In genomic region chr11:69983377-69983776, GRCm38 (mm10) we compare ENCODE assay signal across 9 mouse cellular contexts. TPM values are rescaled to one million over a fixed set of nuclear protein-coding genes. Genes with fewer than 3 reads are reported as not detected.
DNase-seq lines count a peak whose midpoint lies in the region; ATAC-seq and TF ChIP-seq lines count a peak whose summit lies in the region.
"Had no signal": no experiment of that assay in that cellular context is flagged by ENCODE, and none has a peak within 500 bp of the region (broad histone marks: within the 10 kb centered on the region; RNA-seq: fewer than 3 reads in every experiment).

No protein-coding gene starts in this region.

- H3K36me3 ChIP-seq in megakaryocyte, embryonic 14.5 days (replicated peaks; ENCODE audit: low read length), result peaks cover 60% of the 10 kb centered on the region
- peaks cover 54% of the 10 kb centered on the region for H3K36me3 ChIP-seq in liver, embryonic 12.5 days
- peaks cover 11% of the 10 kb centered on the region for H3K36me3 ChIP-seq in stomach, postnatal 0 days (ENCODE audit: control insufficient read depth, insufficient read depth, low read length)

- no peak for ATAC-seq in megakaryocyte, adult 5-6 weeks (ENCODE audit: poor library complexity, severe bottlenecking)
- ATAC-seq in liver, embryonic 12.5 days, result no peak
- ATAC-seq in stomach, postnatal 0 days (ENCODE audit: low FRiP score, low TSS enrichment), result no peak

- H3K4me2 ChIP-seq in liver, embryonic 12.5 days, result peak overlapping the region; percentile 91
- peak overlapping the region; percentile 91 for H3K4me2 ChIP-seq in stomach, postnatal 0 days (replicated peaks; ENCODE audit: low read depth)

- peak overlapping the region; percentile 79 for H3K4me3 ChIP-seq in megakaryocyte, embryonic 14.5 days (replicated peaks)
- no peak overlapping the region; the same call in 1 of the 2 replicates for H3K4me3 ChIP-seq in liver, embryonic 12.5 days
- H3K4me3 ChIP-seq in stomach, postnatal 0 days (ENCODE audit: low read depth, low read length), result no peak overlapping the region

- DNase-seq in cerebellum, adult 9-10 months, result peak; percentile 34
- DNase-seq in cerebellum, adult 11 months, result no peak
- no peak for DNase-seq in stomach, postnatal 0 days (ENCODE audit: low spot score)
- DNase-seq in cerebellum, postnatal 25 days, result no peak
- DNase-seq in kidney, postnatal 36 days, result no peak

- H3K27ac ChIP-seq in liver, embryonic 12.5 days, result peak overlapping the region; percentile 98
- H3K27ac ChIP-seq in stomach, postnatal 0 days (replicated peaks), result 0 out of 2 replicates have a peak overlapping the region, but pooled peaks have one; percentile 3
- H3K27ac ChIP-seq: left cerebral cortex, adult 2 months had no signal

- H3K27me3 ChIP-seq in megakaryocyte, embryonic 14.5 days (replicated peaks), result no peaks in the 10 kb centered on the region
- H3K27me3 ChIP-seq in liver, embryonic 12.5 days (replicated peaks), result no peaks in the 10 kb centered on the region
- no peaks in the 10 kb centered on the region for H3K27me3 ChIP-seq in stomach, postnatal 0 days (ENCODE audit: control insufficient read depth, insufficient read depth, low read length)

- no peaks in the 10 kb centered on the region for H3K9me3 ChIP-seq in megakaryocyte, embryonic 14.5 days
- H3K9me3 ChIP-seq in liver, embryonic 12.5 days (replicated peaks), result no peaks in the 10 kb centered on the region
- H3K9me3 ChIP-seq in stomach, postnatal 0 days (ENCODE audit: control insufficient read depth, low read length), result no peaks in the 10 kb centered on the region

- peak overlapping the region; percentile 99; the same call in 1 of the 2 replicates for H3K9ac ChIP-seq in liver, embryonic 12.5 days
- H3K9ac ChIP-seq in stomach, postnatal 0 days (ENCODE audit: low read length), result no peak overlapping the region

- H3K4me1 ChIP-seq in megakaryocyte, embryonic 14.5 days, result peaks cover 49% of the 10 kb centered on the region
- H3K4me1 ChIP-seq in liver, embryonic 12.5 days, result peaks cover 34% of the 10 kb centered on the region
- no peaks in the 10 kb centered on the region; the same call in 1 of the 2 replicates for H3K4me1 ChIP-seq in stomach, postnatal 0 days (replicated peaks; ENCODE audit: control insufficient read depth, insufficient read depth)

- 81% methylated on average over 4 of the region's 4 CpGs for WGBS in liver, embryonic 12.5 days (ENCODE audit: insufficient replicate concordance)
- WGBS in stomach, postnatal 0 days, result 78% methylated on average over 4 of the region's 4 CpGs

- TF ChIP-seq CTCF in stomach, postnatal 0 days (IDR thresholded peaks at IDR 0.05; ENCODE audit: low read depth), result no peak

- no peak for TF ChIP-seq EP300 in stomach, postnatal 0 days (optimal IDR thresholded peaks at IDR 0.05)

RNA-seq across cellular contexts. Expression of gene Elp5, which starts 1.1 kb away (rescaled TPM):
- polyA plus RNA-seq in megakaryocyte, embryonic 14.5 days (2012; ENCODE audit: insufficient read depth, low replicate concordance), result 11.0 TPM in 1 of 2 replicates, not detected in the other
- total RNA-seq in megakaryocyte, adult 5-6 weeks (2015), result 44.7 and 63.0 TPM in 2 replicates
- total RNA-seq in megakaryocyte, adult 5-6 weeks (2017), result 35.7 and 40.5 TPM in 2 replicates
- 88.1 and 91.8 TPM in 2 replicates for polyA plus RNA-seq in liver, embryonic 12.5 days (2016; fragmentation: Nextera tagmentation; extraction: Ambion mirVana)
- polyA plus RNA-seq in stomach, postnatal 0 days (2015; fragmentation: Nextera tagmentation; extraction: Ambion mirVana), result 73.1 and 73.4 TPM in 2 replicates

RNA-seq across cellular contexts. Expression of gene Ctdnep1, which starts 2.4 kb away (rescaled TPM):
- 289 and 291 TPM in 2 replicates for polyA plus RNA-seq in megakaryocyte, embryonic 14.5 days (2012; ENCODE audit: insufficient read depth, low replicate concordance)
- total RNA-seq in megakaryocyte, adult 5-6 weeks (2015), result 120 and 150 TPM in 2 replicates
- 26.6 and 27.0 TPM in 2 replicates for total RNA-seq in megakaryocyte, adult 5-6 weeks (2017)
- polyA plus RNA-seq in liver, embryonic 12.5 days (2016; fragmentation: Nextera tagmentation; extraction: Ambion mirVana), result 14.0 and 15.2 TPM in 2 replicates
- 13.1 and 14.9 TPM in 2 replicates for polyA plus RNA-seq in stomach, postnatal 0 days (2015; fragmentation: Nextera tagmentation; extraction: Ambion mirVana)

RNA-seq across cellular contexts. Expression of gene Gabarap, which starts 7.6 kb away (rescaled TPM):
- polyA plus RNA-seq in megakaryocyte, embryonic 14.5 days (2012; ENCODE audit: insufficient read depth, low replicate concordance), result 495 and 977 TPM in 2 replicates
- 843 and 872 TPM in 2 replicates for total RNA-seq in megakaryocyte, adult 5-6 weeks (2015)
- 599 and 651 TPM in 2 replicates for total RNA-seq in megakaryocyte, adult 5-6 weeks (2017)
- polyA plus RNA-seq in liver, embryonic 12.5 days (2016; fragmentation: Nextera tagmentation; extraction: Ambion mirVana), result 260 and 270 TPM in 2 replicates
- 536 and 544 TPM in 2 replicates for polyA plus RNA-seq in stomach, postnatal 0 days (2015; fragmentation: Nextera tagmentation; extraction: Ambion mirVana)

RNA-seq across cellular contexts. Expression of gene Phf23, which starts 12.2 kb away (rescaled TPM):
- polyA plus RNA-seq in megakaryocyte, embryonic 14.5 days (2012; ENCODE audit: insufficient read depth, low replicate concordance), result 24.1 and 85.6 TPM in 2 replicates
- total RNA-seq in megakaryocyte, adult 5-6 weeks (2015), result 34.0 and 37.0 TPM in 2 replicates
- total RNA-seq in megakaryocyte, adult 5-6 weeks (2017), result 42.5 and 45.8 TPM in 2 replicates
- 39.5 and 40.9 TPM in 2 replicates for polyA plus RNA-seq in liver, embryonic 12.5 days (2016; fragmentation: Nextera tagmentation; extraction: Ambion mirVana)
- polyA plus RNA-seq in stomach, postnatal 0 days (2015; fragmentation: Nextera tagmentation; extraction: Ambion mirVana), result 34.4 and 38.5 TPM in 2 replicates

RNA-seq across cellular contexts. Expression of gene Dvl2, which starts 17.0 kb away (rescaled TPM):
- 28.6 and 64.4 TPM in 2 replicates for polyA plus RNA-seq in megakaryocyte, embryonic 14.5 days (2012; ENCODE audit: insufficient read depth, low replicate concordance)
- 7.9 and 9.3 TPM in 2 replicates for total RNA-seq in megakaryocyte, adult 5-6 weeks (2015)
- total RNA-seq in megakaryocyte, adult 5-6 weeks (2017), result 12.7 and 16.9 TPM in 2 replicates
- polyA plus RNA-seq in liver, embryonic 12.5 days (2016; fragmentation: Nextera tagmentation; extraction: Ambion mirVana), result 13.4 and 13.7 TPM in 2 replicates
- 9.8 and 11.1 TPM in 2 replicates for polyA plus RNA-seq in stomach, postnatal 0 days (2015; fragmentation: Nextera tagmentation; extraction: Ambion mirVana)

Comparison
In these comparisons a context has a peak if more than half of its experiments do, and no peak if none do; other contexts are left out.
1. RNA of gene Ctdnep1, which starts 2.4 kb away (polyA plus RNA-seq): 289 to 291 TPM in megakaryocyte, embryonic 14.5 days; 14.0 to 15.2 TPM in liver, embryonic 12.5 days and 13.1 to 14.9 TPM in stomach, postnatal 0 days; every median in the first group is over 10 times any median in the second.